Mouse (Mus musculus) urinary bladder, postnatal 14 days (tissue): ENCODE data around the gene Gm12248.

Source experiments
- DNase-seq: peaks from one replicate; pipeline ENCODE4 v3.0.0; 2021; ENCODE audit warnings: low spot score

Gm12248 gene

GRCm38 (mm10) chr11:58033635-58034034, 59.3 kb downstream of the Gm12248 start:
- no peak for DNase-seq

DNA sequence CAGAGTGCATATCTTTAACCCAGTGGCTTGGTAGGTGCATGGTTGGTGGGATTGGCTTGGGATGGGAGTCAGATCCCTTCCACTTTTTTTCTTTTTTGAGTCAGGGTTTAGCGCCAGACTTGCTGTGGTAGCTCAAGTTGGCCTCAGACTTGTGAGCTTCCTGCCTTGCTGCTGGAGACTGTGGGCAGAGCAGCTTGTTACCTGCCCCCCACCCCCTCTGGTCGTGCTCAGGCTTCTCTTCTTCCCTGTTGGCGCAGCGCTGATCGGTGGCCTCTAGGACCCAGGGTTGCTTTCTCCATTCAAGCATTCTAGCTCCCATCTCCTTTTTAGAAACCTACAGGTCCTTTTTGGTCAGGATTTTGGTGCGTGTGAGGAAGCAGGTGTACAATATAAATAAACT, 61.8 kb downstream of the Gm12248 start:
- DNase-seq: no peak

- no peak for DNase-seq
Measured at GRCm38 (mm10) chr11:58029869-58030268, 63.1 kb downstream of the Gm12248 start.

GRCm38 (mm10) chr11:58028981-58029380, 64.0 kb downstream of the Gm12248 start:
- no peak for DNase-seq

GRCm38 (mm10) chr11:58026860-58027259, 66.1 kb downstream of the Gm12248 start:
- DNase-seq: no peak

DNA sequence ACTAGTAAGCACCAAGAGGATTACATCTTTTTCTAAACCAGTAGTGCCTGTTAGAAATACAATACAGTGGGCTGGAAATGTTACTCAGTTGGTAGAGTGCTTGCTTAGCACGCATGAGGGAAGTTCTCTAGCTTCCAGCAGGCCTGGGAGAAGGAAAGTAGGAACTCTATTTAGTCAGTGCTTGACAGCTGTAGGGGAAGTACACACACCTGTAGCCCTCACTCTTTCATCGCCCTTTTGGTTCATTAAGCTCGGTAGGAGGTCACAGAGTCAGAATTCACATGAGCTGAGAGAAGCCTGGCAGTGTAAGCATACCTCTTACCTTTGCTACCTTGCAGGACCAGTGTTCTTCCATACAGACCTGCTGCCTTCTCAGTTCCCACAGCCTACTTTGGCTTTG, 66.6 kb downstream of the Gm12248 start:
- DNase-seq: no peak

GRCm38 (mm10) chr11:58025881-58026280, 67.1 kb downstream of the Gm12248 start:
- no peak for DNase-seq

- no peak for DNase-seq
Measured at GRCm38 (mm10) chr11:58024671-58025070, 68.3 kb downstream of the Gm12248 start.

GRCm38 (mm10) chr11:58024271-58024670, 68.7 kb downstream of the Gm12248 start:
- DNase-seq: no peak

- DNase-seq: no peak
Measured at GRCm38 (mm10) chr11:58021618-58022017, 71.3 kb downstream of the Gm12248 start.

- DNase-seq: no peak
Measured at GRCm38 (mm10) chr11:58021095-58021494, 71.8 kb downstream of the Gm12248 start.

DNA sequence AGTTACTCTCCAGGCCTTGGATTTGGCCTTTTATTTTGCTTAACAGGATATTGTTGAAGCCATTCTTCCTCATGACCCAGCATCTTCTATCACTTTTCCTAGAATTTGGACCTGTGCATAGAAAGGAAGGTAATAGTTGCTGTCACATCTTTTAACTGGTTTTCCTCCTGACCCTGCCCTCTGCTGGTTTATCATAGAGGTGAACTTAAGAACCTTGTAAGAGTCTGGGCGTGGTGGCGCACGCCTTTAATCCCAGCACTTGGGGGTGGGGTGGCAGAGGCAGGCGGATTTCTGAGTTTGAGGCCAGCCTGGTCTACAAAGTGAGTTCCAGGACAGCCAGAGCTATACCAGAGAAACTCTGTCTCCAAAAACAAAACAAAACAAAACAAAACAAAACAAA, 74.2 kb downstream of the Gm12248 start:
- no peak for DNase-seq

DNA sequence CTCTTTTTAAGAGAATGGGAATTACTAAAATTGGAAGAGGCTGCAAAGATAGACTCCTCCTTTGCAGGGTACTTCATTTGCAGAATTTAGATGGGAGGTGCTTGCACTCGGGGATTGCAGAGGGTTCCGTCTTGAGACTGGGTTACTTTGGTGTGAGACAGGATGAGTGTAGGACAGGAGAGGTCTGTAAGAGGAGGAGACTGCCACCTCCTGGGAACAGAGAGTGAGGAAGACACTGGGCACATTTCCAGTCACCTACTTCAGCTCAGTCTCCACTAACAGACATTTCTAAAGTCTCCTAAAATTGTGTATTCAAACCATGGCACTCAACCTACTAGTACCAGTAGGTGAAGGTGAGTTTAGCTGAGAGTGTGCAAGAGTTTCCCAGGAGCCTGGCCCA, 74.6 kb downstream of the Gm12248 start:
- DNase-seq: no peak

- DNase-seq: no peak
Measured at GRCm38 (mm10) chr11:58017422-58017821, 75.5 kb downstream of the Gm12248 start.

DNA sequence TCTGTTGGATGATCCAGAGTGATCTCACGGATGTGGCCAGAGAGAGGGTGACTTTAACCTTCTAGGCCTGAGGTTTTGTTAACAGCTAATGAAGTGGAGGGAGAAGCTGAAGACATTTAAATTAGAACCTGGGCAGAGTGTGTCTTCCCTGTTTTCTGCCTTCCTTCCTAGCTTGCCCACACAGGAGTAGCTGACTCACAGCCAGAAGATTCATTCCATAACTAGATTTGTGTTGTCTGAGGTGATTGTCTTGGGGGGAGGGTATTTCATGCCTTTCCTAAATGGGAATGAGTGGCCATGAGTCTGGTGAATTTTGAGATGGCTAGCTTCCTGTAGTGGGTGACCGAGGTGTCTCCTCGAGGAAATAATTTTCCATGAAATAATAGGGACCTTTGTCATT, 76.6 kb downstream of the Gm12248 start:
- no peak for DNase-seq

GRCm38 (mm10) chr11:58015339-58015738, 77.6 kb downstream of the Gm12248 start:
- no peak for DNase-seq

- no peak for DNase-seq
Measured at GRCm38 (mm10) chr11:58014604-58015003, 78.3 kb downstream of the Gm12248 start.
